Comparison of ENCODE assay signal across 8 mouse cellular contexts in genomic region chr16:32867919-32868552, GRCm38 (mm10). TPM values are rescaled to one million over a fixed set of nuclear protein-coding genes. Genes with fewer than 3 reads are reported as not detected.
DNase-seq lines count a peak whose midpoint lies in the region; ATAC-seq and TF ChIP-seq lines count a peak whose summit lies in the region.

No protein-coding gene starts in this region.

- H3K36me3 ChIP-seq in megakaryocyte, embryonic 14.5 days (replicated peaks; ENCODE audit: low read length): peaks cover 20% of the 10 kb centered on the region

- peak overlapping the region; percentile 81 for H3K4me3 ChIP-seq in cortical plate, adult 2 months (ENCODE audit: insufficient read depth, low read length)
- H3K4me3 ChIP-seq in megakaryocyte, embryonic 14.5 days (replicated peaks): peak overlapping the region; percentile 98

- H3K4me1 ChIP-seq in cortical plate, adult 2 months (ENCODE audit: control insufficient read depth, insufficient read depth, low read length): peaks cover 5% of the 10 kb centered on the region
- H3K4me1 ChIP-seq in megakaryocyte, embryonic 14.5 days: peaks cover 51% of the 10 kb centered on the region

- H3K27me3 ChIP-seq in megakaryocyte, embryonic 14.5 days (replicated peaks): no peaks in the 10 kb centered on the region

- DNase-seq in gastrocnemius, adult 8-10 months (ENCODE audit: low spot score in 2 of 2): peak; percentile 72 to 79
- peak; percentile 81 for DNase-seq in hindlimb bud, embryonic 11.5 days (ENCODE audit: extremely low spot score, low read depth, low spot score)
- peak; percentile 78 to 91 for DNase-seq in left cerebral cortex, adult 8-10 months (ENCODE audit: low spot score in 2 of 2)
- peak; percentile 94 to 95 for DNase-seq in right cerebral cortex, postnatal 10 days (ENCODE audit: low spot score in 2 of 2)
- peak; percentile 70 for DNase-seq in urinary bladder, postnatal 25 days (ENCODE audit: low spot score)

- H3K27ac ChIP-seq in cortical plate, adult 2 months (ENCODE audit: insufficient read depth, low read length): 0 out of 2 replicates have a peak overlapping the region, but pooled peaks have one; percentile 64

- no peak for TF ChIP-seq CTCF in cortical plate, adult 2 months (IDR thresholded peaks at IDR 0.05; ENCODE audit: extremely low read depth, insufficient read depth, low read length)

- ATAC-seq in activated CD4-positive, CD25-positive, alpha-beta regulatory T cell, adult 4 months: peak; percentile 96

- peak; percentile 95 for TF ChIP-seq POLR2A in cortical plate, adult 2 months (IDR thresholded peaks at IDR 0.05; ENCODE audit: extremely low read depth, insufficient read depth, low read length)

- no peaks in the 10 kb centered on the region for H3K9me3 ChIP-seq in megakaryocyte, embryonic 14.5 days

RNA-seq across cellular contexts. Expression of gene Fyttd1, which starts 9.3 kb away (rescaled TPM):
- 10 to 100 TPM; 66.7 to 69.8 TPM for polyA plus RNA-seq in activated CD4-positive, CD25-positive, alpha-beta regulatory T cell, adult 4 months (2017; shearing (Covaris generic))
- 49.9 and 54.0 TPM in 2 replicates for polyA plus RNA-seq in cortical plate, adult 2 months (2012; rRNA removed)
- 100 to 1,000 TPM; 107 to 123 (median 116) TPM for total RNA-seq in gastrocnemius, adult 8-10 months (2022)
- 100 to 1,000 TPM in 2 of 4 experiments, 10 to 100 TPM in 2; 94.8 to 117 (median 99.8) TPM for total RNA-seq in left cerebral cortex, adult 8-10 months (2022)
- 22.1 and 57.2 TPM in 2 replicates for polyA plus RNA-seq in megakaryocyte, embryonic 14.5 days (2012; ENCODE audit: insufficient read depth, low replicate concordance)

RNA-seq across cellular contexts. Expression of gene Rubcn, which starts 9.5 kb away (rescaled TPM):
- 10 to 100 TPM in 1 of 2 experiments, 1 to 10 TPM in 1; 6.6 to 13.0 TPM for polyA plus RNA-seq in activated CD4-positive, CD25-positive, alpha-beta regulatory T cell, adult 4 months (2017; shearing (Covaris generic))
- polyA plus RNA-seq in cortical plate, adult 2 months (2012; rRNA removed): 77.0 TPM in 2 replicates
- total RNA-seq in gastrocnemius, adult 8-10 months (2022): 10 to 100 TPM; 22.4 to 29.0 (median 25.9) TPM
- 10 to 100 TPM; 63.9 to 74.1 (median 69.3) TPM for total RNA-seq in left cerebral cortex, adult 8-10 months (2022)
- polyA plus RNA-seq in megakaryocyte, embryonic 14.5 days (2012; ENCODE audit: insufficient read depth, low replicate concordance): 5.3 and 9.9 TPM in 2 replicates

RNA-seq across cellular contexts. Expression of gene Lrch3, which starts 45.9 kb away (rescaled TPM):
- 10 to 100 TPM; 20.5 to 21.4 TPM for polyA plus RNA-seq in activated CD4-positive, CD25-positive, alpha-beta regulatory T cell, adult 4 months (2017; shearing (Covaris generic))
- polyA plus RNA-seq in cortical plate, adult 2 months (2012; rRNA removed): 30.0 and 31.7 TPM in 2 replicates
- 10 to 100 TPM; 11.6 to 15.3 (median 13.8) TPM for total RNA-seq in gastrocnemius, adult 8-10 months (2022)
- 10 to 100 TPM; 34.4 to 51.8 (median 42.0) TPM for total RNA-seq in left cerebral cortex, adult 8-10 months (2022)
- polyA plus RNA-seq in megakaryocyte, embryonic 14.5 days (2012; ENCODE audit: insufficient read depth, low replicate concordance): 2.7 TPM in 1 of 2 replicates, not detected in the other

RNA-seq across cellular contexts. Expression of gene Smbd1, which starts 57.8 kb away (rescaled TPM):
- polyA plus RNA-seq in activated CD4-positive, CD25-positive, alpha-beta regulatory T cell, adult 4 months (2017; shearing (Covaris generic)): not detected
- polyA plus RNA-seq in cortical plate, adult 2 months (2012; rRNA removed): not detected in 2 replicates
- total RNA-seq in gastrocnemius, adult 8-10 months (2022): not detected
- total RNA-seq in left cerebral cortex, adult 8-10 months (2022): not detected
- not detected in 2 replicates for polyA plus RNA-seq in megakaryocyte, embryonic 14.5 days (2012; ENCODE audit: insufficient read depth, low replicate concordance)

Comparison
In these comparisons a context has a peak if more than half of its experiments do, and no peak if none do; other contexts are left out.
1. Peak in every context shown above with its lines: DNase-seq, ATAC-seq, H3K4me3 ChIP-seq and H3K27ac ChIP-seq.